Mouse (Mus musculus): ENCODE data around the gene Eif4a2.

Gene Eif4a2

GRCm38 (mm10) chr16:23100099-23100575 is 7.1 kb upstream of the Eif4a2 start:
- CTCF ChIA-PET = interaction anchor here in 3 of 4 experiments (0.6 to 1.7 kb wide), 7 partner anchors 11 to 689 kb away, joined by 3 to 15 read pairs (median 5); no protein-coding TSS in a partner anchor
- POLR2A ChIA-PET = interaction anchor here (0.5 to 7.0 kb wide), 86 partner anchors 9 to 1940 kb away, joined by 3 to 402 read pairs (median 5); partner anchors contain the start of genes Rfc4 (in 3 of the 4), Fetub (in 2 of the 4), Bcl6 (in 1 of the 4) and Etv5 (in 1 of the 4)

DNA sequence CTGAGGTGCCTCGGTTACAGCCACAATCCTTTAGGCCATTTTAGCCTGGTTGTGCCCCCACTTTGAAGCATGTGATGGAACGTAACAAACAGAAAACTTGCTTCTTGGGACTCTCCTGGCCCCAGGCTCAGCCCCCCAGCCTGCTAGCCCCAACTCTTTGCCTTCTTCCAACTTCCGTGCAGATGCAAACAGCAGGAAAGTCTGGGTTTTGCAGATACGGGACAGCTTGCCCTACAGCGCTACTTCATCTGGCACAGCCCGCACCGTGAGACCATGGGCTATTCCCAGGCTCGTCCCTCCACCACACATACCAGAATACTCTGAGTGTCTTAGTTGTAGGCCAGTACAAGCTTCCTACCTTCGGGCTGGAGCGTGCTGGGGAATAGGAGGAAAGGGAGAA is 6.6 kb upstream of the Eif4a2 start:
- ChIA-PET POLR2A (interaction anchor here (0.5 to 7.0 kb wide), 47 partner anchors 9 to 1120 kb away, joined by 3 to 402 read pairs (median 7); partner anchors contain the start of genes Rfc4 (in 3 of the 4), Etv5 (in 1 of the 4), Fetub (in 1 of the 4) and Kng2 (in 1 of the 4)), CTCF (interaction anchor here in 3 of 4 experiments (0.6 to 1.7 kb wide), 3 partner anchors 12 to 58 kb away, joined by 5 to 15 read pairs (median 8); no protein-coding TSS in a partner anchor)

DNA sequence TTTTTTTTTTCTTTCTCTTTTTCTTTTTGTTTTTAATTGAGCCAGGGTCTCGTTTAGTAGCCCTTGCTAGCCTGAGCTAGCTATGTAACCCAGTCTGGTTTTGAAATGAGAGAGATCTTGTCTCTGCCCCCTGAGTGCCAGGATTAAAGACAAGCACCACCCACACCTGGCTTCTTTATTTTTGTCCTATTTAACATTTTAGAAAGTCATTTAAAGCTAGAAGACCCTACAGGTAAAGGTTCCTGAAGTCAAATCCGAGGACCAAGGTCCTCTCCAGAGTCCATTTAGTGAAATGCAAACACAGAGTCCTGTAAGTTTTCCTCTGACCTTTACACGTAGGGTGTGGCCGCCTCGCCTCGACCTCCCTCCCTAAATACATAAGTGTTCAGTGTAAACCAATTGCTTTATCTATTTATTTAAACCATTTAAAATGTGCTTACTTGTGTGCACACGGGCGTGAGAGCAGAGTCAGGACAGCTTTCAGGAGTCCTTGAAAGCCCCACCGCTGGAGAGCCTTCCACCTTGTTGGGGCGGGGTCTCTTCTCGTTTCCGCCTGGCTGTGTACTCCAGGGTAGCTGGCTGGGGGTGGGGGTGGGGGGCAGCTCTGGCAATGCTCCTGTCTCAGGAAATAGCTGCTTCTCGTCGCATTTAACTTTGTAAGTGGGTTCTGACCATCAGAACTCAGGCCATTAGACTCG is 4.8 kb upstream of the Eif4a2 start:
- POLR2A ChIA-PET = interaction anchor here (0.6 to 7.0 kb wide), 51 partner anchors 7 to 1309 kb away, joined by 3 to 402 read pairs (median 4); partner anchors contain the start of genes Rfc4 (in 3 of the 4), Dnajb11 (in 1 of the 4) and Tbccd1 (in 1 of the 4)
- CTCF ChIA-PET = interaction anchor here in 1 of 4 experiments (1.1 kb wide), 1 partner anchor 14 kb away, joined by 3 read pairs; no protein-coding TSS in a partner anchor

- ChIA-PET CTCF (interaction anchor here in 1 of 4 experiments (1.1 kb wide), 1 partner anchor 15 kb away, joined by 3 read pairs; no protein-coding TSS in a partner anchor), POLR2A (interaction anchor here (0.6 to 7.0 kb wide), 50 partner anchors 6 to 837 kb away, joined by 3 to 402 read pairs (median 4); partner anchors contain the start of genes Rfc4 (in 3 of the 4), Dnajb11 (in 1 of the 4) and Tbccd1 (in 1 of the 4))
Measured at GRCm38 (mm10) chr16:23103038-23103745, 4.1 kb upstream of the Eif4a2 start.

- POLR2A ChIA-PET = interaction anchor here in 3 of 4 experiments (0.6 to 7.0 kb wide), 12 partner anchors 8 to 884 kb away, joined by 3 to 402 read pairs (median 8); partner anchors contain the start of gene Rfc4 (in 2 of the 3)
- CTCF ChIA-PET = no interaction called here
Measured at GRCm38 (mm10) chr16:23103841-23104240, 3.4 kb upstream of the Eif4a2 start.

DNA sequence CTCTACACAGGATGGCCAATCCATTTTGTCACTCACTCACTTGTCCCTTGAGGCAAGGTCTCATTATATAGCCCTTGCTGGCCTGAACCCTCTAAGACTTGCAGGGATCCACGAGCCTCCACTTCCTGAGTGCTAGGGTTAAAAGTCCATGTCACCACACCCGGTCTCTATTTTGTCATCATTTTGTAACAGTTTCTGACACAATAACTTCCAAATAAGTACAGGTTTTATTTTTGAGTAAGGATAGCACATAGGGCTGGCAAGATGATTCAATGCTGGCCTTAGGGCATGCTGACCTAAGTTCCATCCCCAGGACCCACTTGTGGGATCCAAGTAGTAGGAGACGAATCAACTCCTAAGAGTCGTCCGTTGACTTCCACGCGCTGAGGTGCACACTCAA is 1.1 kb upstream of the Eif4a2 start:
- ChIA-PET POLR2A (interaction anchor here (0.8 to 11.3 kb wide), 19 partner anchors 6 to 703 kb away, joined by 3 to 588 read pairs (median 43); partner anchors contain the start of gene Rfc4 (in 4 of the 4)), CTCF (no interaction called here)

DNA sequence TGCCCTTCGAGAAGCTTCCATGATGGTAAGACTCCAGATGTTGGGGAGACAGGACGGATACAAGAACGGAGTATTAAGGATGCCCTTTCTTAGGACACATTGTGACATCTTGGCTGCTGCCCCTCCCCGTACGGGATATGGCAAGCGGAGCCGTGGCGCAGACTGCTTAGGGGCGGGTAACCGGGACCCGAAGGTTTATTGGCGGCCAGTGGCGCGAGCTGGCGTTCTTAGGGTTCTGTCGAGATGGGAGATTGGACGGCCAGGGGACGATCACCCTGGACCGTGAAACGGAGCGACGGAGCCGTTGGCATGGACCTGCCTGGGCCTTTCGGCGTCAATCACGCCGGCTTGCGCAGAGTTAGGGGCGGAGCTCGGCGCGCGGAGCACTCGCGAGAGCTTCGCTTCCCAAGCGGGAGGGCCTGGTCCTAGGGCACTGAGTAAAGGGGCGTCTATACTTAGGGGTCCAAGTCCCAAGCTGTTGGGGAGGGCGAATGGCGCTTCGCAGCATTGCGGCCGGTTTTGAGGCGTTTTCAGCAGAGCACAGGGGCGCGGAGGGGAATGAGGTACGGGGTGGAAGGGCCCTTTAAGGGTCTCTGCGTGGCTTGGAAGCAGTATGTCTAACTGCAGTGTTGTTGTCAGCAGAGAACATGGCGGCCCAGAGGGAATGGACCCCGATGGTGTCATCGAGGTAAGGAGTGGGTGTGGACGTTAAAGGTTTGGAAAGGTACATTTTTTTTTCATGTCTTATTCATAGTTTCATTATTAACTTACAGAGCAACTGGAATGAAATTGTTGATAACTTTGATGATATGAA is 909 bp downstream of the Eif4a2 start:
- POLR2A ChIA-PET = interaction anchor here (0.6 to 11.3 kb wide), 92 partner anchors 6 to 1951 kb away, joined by 3 to 588 read pairs (median 4); partner anchors contain the start of genes Rfc4 (in 4 of the 4), Dnajb11 (in 2 of the 4), Tbccd1 (in 2 of the 4) and Bcl6 (in 1 of the 4)
- CTCF ChIA-PET = interaction anchor here in 1 of 4 experiments (1.6 kb wide), 2 partner anchors 15 to 19 kb away, joined by 3 to 10 read pairs; no protein-coding TSS in a partner anchor

DNA sequence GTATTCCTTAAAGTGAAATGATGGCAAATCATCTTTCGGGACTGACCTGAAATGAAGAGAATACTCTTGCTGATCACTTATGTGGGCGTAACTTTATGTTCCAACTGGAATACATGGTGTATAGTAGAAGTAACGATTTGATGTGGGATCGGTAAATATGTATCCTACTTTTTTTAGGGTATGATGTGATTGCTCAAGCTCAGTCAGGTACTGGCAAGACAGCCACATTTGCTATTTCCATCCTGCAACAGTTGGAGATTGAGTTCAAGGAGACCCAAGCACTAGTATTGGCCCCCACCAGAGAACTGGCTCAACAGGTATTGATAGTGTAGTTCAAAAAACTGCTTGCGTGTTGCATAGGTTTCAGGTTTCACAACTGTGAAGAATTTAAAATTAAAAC is 1.7 kb downstream of the Eif4a2 start:
- ChIA-PET POLR2A (interaction anchor here (0.5 to 11.3 kb wide), 49 partner anchors 7 to 1399 kb away, joined by 3 to 588 read pairs (median 7); partner anchors contain the start of genes Rfc4 (in 4 of the 4), Dnajb11 (in 1 of the 4), Etv5 (in 1 of the 4) and Tbccd1 (in 1 of the 4)), CTCF (no interaction called here)

DNA sequence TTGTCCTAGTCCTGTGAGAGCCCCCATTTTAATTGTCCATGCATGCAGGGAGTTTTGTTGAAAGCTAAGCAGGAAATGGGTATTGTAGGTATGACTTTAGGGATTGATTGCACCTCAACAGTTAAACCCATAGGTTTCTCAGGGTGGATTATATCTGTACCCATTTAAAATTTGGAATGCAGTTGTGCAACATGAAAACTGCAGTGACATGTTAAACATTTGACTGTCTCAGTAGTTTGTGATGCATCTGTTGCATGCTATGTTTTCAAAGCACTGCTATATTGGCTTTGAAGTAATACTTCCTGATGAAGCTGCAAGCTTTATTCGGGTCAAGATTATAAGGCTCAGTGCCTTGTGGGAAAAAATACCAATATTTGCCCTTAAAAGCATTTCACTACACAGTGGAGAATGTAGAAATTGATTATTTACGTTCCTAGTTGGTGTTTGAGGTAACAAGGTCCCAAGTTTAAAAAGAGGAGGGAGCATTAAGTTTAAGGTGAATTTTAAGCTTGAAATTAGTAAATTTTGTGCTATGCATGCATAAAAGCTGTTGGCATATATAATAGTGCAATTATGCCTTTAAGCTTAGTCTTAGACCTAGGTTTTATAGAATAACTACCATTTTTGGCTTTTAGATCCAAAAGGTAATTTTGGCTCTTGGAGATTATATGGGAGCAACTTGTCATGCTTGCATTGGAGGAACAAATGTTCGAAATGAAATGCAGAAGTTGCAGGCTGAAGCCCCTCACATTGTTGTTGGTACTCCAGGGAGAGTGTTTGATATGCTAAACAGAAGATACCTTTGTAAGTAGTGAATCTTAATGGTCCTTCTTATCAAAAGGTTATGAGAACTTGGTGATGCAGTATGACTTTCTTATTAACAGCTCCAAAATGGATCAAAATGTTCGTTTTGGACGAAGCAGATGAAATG is 2.4 kb downstream of the Eif4a2 start:
- ChIA-PET POLR2A (interaction anchor here (0.6 to 11.3 kb wide), 40 partner anchors 7 to 1864 kb away, joined by 3 to 588 read pairs (median 6); partner anchors contain the start of genes Rfc4 (in 4 of the 4), Dnajb11 (in 1 of the 4) and Tbccd1 (in 1 of the 4)), CTCF (no interaction called here)

- ChIA-PET CTCF (no interaction called here), POLR2A (interaction anchor here (0.6 to 11.3 kb wide), 15 partner anchors 9 to 548 kb away, joined by 3 to 588 read pairs (median 21); partner anchors contain the start of gene Rfc4 (in 2 of the 4))
Measured at GRCm38 (mm10) chr16:23112348-23112747, 5.1 kb downstream of the Eif4a2 start.

GRCm38 (mm10) chr16:23112861-23113435 is 5.7 kb downstream of the Eif4a2 start:
- CTCF ChIA-PET = no interaction called here

DNA sequence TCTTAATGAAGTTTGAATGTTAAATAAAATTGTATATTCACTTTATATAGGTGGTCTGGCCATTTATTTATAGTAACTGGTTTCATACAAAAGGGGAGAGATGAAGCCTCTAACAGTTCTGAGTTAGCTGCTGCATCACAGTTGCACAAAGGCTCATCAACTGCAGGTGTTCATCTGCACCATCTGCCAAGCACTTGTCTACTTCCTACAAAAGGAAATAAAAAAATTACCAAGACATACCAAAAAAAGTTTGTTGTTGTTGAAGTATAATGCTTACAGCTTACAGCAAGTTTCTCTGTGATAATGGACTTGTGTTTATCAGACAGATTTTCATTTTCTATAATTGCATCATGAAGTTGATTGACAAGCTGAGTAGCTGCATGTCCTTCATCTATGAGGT is 6.7 kb downstream of the Eif4a2 start:
- ChIA-PET POLR2A (interaction anchor here (0.6 to 11.3 kb wide), 22 partner anchors 9 to 1041 kb away, joined by 3 to 588 read pairs (median 13); partner anchors contain the start of gene Rfc4 (in 3 of the 4)), CTCF (interaction anchor here in 3 of 4 experiments (0.6 to 1.0 kb wide), 3 partner anchors 14 to 25 kb away, joined by 3 to 9 read pairs (median 3); no protein-coding TSS in a partner anchor)

More at GRCm38 (mm10) chr16:23112861-23113435, 5.7 kb downstream of the Eif4a2 start:
- POLR2A ChIA-PET = interaction anchor here (0.5 to 11.3 kb wide), 18 partner anchors 9 to 548 kb away, joined by 3 to 588 read pairs (median 16); partner anchors contain the start of gene Rfc4 (in 2 of the 4)

- CTCF ChIA-PET = interaction anchor here in 3 of 4 experiments (0.6 to 1.0 kb wide), 3 partner anchors 15 to 26 kb away, joined by 3 to 9 read pairs (median 3); no protein-coding TSS in a partner anchor
- POLR2A ChIA-PET = interaction anchor here (0.6 to 11.3 kb wide), 23 partner anchors 10 to 1041 kb away, joined by 3 to 588 read pairs (median 12); partner anchors contain the start of gene Rfc4 (in 4 of the 4)
Measured at GRCm38 (mm10) chr16:23114339-23115171, 7.3 kb downstream of the Eif4a2 start.

DNA sequence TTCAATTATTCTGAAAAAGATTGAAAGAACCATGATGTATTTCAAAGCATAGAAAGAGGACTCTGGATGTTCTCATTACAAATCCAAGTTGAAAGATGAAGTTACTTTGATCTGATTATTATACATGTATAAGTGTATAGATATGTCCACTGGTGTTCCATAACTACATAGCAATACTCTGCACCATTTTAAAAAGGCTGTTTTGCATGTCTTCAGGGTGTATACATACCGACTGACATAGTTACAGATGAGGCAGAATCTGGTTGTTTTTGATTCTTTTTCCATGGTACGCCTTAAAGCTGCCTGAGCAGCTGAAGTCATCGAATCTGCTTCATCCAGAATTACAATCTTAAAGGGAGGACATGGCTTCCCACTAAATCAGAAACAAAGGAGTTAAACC is 8.2 kb downstream of the Eif4a2 start:
- ChIA-PET POLR2A (interaction anchor here (0.9 to 11.3 kb wide), 15 partner anchors 7 to 253 kb away, joined by 3 to 588 read pairs (median 43); partner anchors contain the start of genes Eif4a2 (in 3 of the 4) and Rfc4 (in 1 of the 4)), CTCF (no interaction called here)

DNA sequence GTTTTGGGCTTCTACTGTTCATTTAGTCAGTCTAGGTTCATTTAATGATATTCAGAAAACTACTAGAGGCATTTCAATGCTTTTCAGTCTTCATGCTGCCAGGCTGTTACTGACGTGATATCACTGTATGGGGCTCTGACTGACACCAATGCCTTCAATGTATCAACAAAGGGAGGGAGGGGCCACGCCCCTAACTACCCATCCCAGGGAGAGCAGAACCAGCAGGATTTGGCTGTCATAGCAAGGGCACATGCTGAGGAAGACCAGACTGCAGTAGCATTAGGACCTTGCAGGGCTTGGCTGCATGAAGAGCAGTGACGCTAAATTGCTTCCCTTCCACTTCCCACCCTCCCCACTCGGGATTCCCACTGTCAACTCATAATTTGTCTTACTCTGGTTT is 9.9 kb downstream of the Eif4a2 start:
- CTCF ChIA-PET = no interaction called here
- POLR2A ChIA-PET = interaction anchor here in 2 of 4 experiments (1.0 to 11.3 kb wide), 7 partner anchors 9 to 27 kb away, joined by 3 to 588 read pairs (median 295); partner anchors contain the start of genes Eif4a2 (in 2 of the 2) and Rfc4 (in 1 of the 2)
